ENCODE assay signal across 23 mouse cellular contexts in the genomic region with DNA sequence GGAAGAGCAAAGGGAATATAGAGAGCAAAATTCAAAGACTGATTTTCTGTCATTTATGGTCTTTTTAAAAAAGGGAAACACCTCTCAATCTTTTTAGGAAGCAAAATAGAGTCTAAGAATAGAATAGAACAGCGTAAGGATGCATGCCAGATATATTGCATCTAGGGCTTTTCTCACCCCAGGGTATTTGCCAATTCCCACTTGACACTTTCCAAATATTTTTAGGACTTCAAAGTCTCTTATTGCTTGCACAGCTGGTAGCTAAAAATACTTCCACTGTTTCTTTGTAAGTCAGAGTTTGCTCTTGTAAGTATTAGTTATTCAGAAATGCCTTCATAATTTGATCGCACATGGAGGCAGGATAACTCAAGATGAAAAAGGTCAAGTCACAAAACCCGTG.
DNase-seq lines count a peak whose midpoint lies in the region.
"Had no signal": no experiment of that assay in that cellular context is flagged by ENCODE, and none has a peak within 500 bp of the region (broad histone marks: within the 10 kb centered on the region; RNA-seq: fewer than 3 reads in every experiment).

No protein-coding gene starts in this region.

- no peak overlapping the region for H3K27ac ChIP-seq in heart, embryonic 10.5 days
- H3K27ac ChIP-seq: embryonic facial prominence, embryonic 13.5 days; hindbrain, embryonic 15.5 days; intestine, embryonic 15.5 days; liver, embryonic 14.5 days; neural tube, embryonic 13.5 days had no signal

- 74% methylated on average over 3 of the region's 3 CpGs for WGBS in heart, embryonic 10.5 days

- H3K9me3 ChIP-seq in heart, embryonic 10.5 days, result no peaks in the 10 kb centered on the region
- H3K9me3 ChIP-seq: embryonic facial prominence, embryonic 13.5 days; G1E; hindbrain, embryonic 15.5 days; intestine, embryonic 15.5 days; neural tube, embryonic 13.5 days had no signal

- no peaks in the 10 kb centered on the region for H3K36me3 ChIP-seq in heart, embryonic 10.5 days
- H3K36me3 ChIP-seq: embryonic facial prominence, embryonic 13.5 days; G1E; hindbrain, embryonic 15.5 days; intestine, embryonic 15.5 days; neural tube, embryonic 13.5 days had no signal

- intact Hi-C loops in left cerebral cortex, postnatal 14 days (cut with DNase I), result no loop called here

- H3K4me3 ChIP-seq in heart, embryonic 10.5 days, result no peak overlapping the region
- H3K4me3 ChIP-seq: embryonic facial prominence, embryonic 13.5 days; hindbrain, embryonic 15.5 days; intestine, embryonic 15.5 days; neural tube, embryonic 13.5 days had no signal

- H3K27me3 ChIP-seq in heart, embryonic 10.5 days (ENCODE audit: insufficient read depth, poor library complexity, severe bottlenecking), result no peaks in the 10 kb centered on the region
- H3K27me3 ChIP-seq: embryonic facial prominence, embryonic 13.5 days; hindbrain, embryonic 15.5 days; intestine, embryonic 15.5 days; neural tube, embryonic 13.5 days had no signal

- no peaks in the 10 kb centered on the region for H3K4me1 ChIP-seq in heart, embryonic 10.5 days
- H3K4me1 ChIP-seq: embryonic facial prominence, embryonic 13.5 days; hindbrain, embryonic 15.5 days; intestine, embryonic 15.5 days; neural tube, embryonic 13.5 days had no signal

- DNase-seq in adrenal gland, postnatal 14 days, result peak; percentile 11
- no peak for DNase-seq in adrenal gland, postnatal 4 days (ENCODE audit: low spot score in 2 of 2)
- peak; percentile 42 for DNase-seq in heart, adult 8-10 months (ENCODE audit: low spot score)
- DNase-seq in heart, embryonic 10.5 days (ENCODE audit: low spot score), result no peak
- DNase-seq in left cerebral cortex, postnatal 14 days (ENCODE audit: low spot score in 2 of 2), result peak; percentile 19 to 48
- no peak for DNase-seq in left cerebral cortex, adult 18-20 months (ENCODE audit: low spot score in 2 of 2)
- peak; percentile 70 for DNase-seq in telencephalon, adult 2 months (ENCODE audit: low read depth, low spot score)
- DNase-seq: cerebellum, adult 11 months; cerebellum, postnatal 10 days; gastrocnemius, postnatal 36 days; heart, postnatal 4 days; kidney, adult 9 months; kidney, postnatal 4 days; lung, postnatal 10 days; midbrain, embryonic 14.5 days; spleen, adult 18-20 months; thymus, postnatal 36 days had no signal

Comparison
In these comparisons a context has a peak if more than half of its experiments do, and no peak if none do; other contexts are left out.
1. DNase-seq: peak in adrenal gland, postnatal 14 days (single experiment), heart, adult 8-10 months (single experiment), left cerebral cortex, postnatal 14 days (2 of 2) and telencephalon, adult 2 months (single experiment); none in adrenal gland, postnatal 4 days (0 of 2), heart, embryonic 10.5 days (single experiment) and left cerebral cortex, adult 18-20 months (0 of 2).